Mouse (Mus musculus) myocyte (in vitro differentiated cells): ENCODE data around the gene Dusp12.

Experiments
- E2F4 ChIP-seq: IDR thresholded peaks from one replicate; pipeline ENCODE4 v1.6.1; 2011; ENCODE audit warnings: mild to moderate bottlenecking, control low read depth, moderate library complexity; ENCODE audit not compliant: insufficient read depth
- MAX ChIP-seq: IDR thresholded peaks from one replicate; pipeline ENCODE4 v1.6.1; 2011; ENCODE audit warnings: low read depth, mild to moderate bottlenecking, control low read depth
- MYOD1 ChIP-seq, 3 experiments: IDR thresholded peaks; one replicate each; pipeline ENCODE4 v1.6.1; 2011; ENCODE audit warnings: control low read depth in 2 of 3, low read depth in 2 of 3, mild to moderate bottlenecking in 2 of 3, moderate library complexity in 1 of 3; ENCODE audit not compliant: insufficient read length in 2 of 3, control insufficient read depth in 1 of 3
- MYOG ChIP-seq, 3 experiments: IDR thresholded peaks; one replicate each; pipeline ENCODE4 v1.6.1; 2011; ENCODE audit warnings: control low read depth in 2 of 3, low read depth in 2 of 3, mild to moderate bottlenecking in 2 of 3; ENCODE audit not compliant: insufficient read length in 2 of 3, control insufficient read depth in 1 of 3, insufficient read depth in 1 of 3
- POLR2A ChIP-seq: IDR thresholded peaks from one replicate; pipeline ENCODE4 v1.6.1; 2011; ENCODE audit warnings: low read depth, mild to moderate bottlenecking, control low read depth, moderate library complexity; ENCODE audit not compliant: insufficient read length
- POLR2AphosphoS2 ChIP-seq: IDR thresholded peaks from one replicate; pipeline ENCODE4 v1.6.1; 2011; ENCODE audit warnings: low read depth, control low read depth; ENCODE audit not compliant: insufficient read length
- REST ChIP-seq: IDR thresholded peaks from one replicate; pipeline ENCODE4 v1.6.1; 2011; ENCODE audit warnings: mild to moderate bottlenecking, control low read depth, moderate library complexity; ENCODE audit not compliant: insufficient read depth, insufficient read length
- TCF12 ChIP-seq: IDR thresholded peaks from one replicate; pipeline ENCODE4 v1.6.1; 2011; ENCODE audit warnings: mild to moderate bottlenecking, control low read depth; ENCODE audit not compliant: poor library complexity, insufficient read depth, severe bottlenecking
- USF1 ChIP-seq: IDR thresholded peaks from one replicate; pipeline ENCODE4 v1.6.1; 2011; ENCODE audit warnings: low read depth, mild to moderate bottlenecking, control low read depth, moderate library complexity

DNA sequence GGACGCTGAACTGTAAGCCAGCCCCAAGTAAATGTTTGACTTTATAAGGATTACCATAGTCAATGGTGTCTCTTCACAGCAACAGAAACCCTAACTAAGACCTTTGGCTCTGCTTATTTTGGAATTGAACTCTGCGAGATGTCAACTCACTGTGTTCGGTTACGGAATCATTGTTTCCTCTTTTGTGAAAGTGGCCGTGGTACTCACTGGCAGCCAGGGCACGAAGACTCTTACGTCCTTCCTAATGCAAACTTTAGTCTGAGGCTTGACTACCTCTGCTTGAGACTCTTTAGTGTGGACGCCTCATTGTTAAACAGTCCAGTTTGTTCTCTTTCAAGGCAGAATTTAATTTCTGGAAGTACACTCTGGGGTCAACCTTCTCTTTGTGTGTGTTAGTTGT is 34.0 kb upstream of the Dusp12 start:
- TF ChIP-seq POLR2A (no peak), USF1 (no peak), TCF12 (no peak), MYOD1 (IDR thresholded peaks at IDR 0.05; ENCODE audit: control insufficient read depth in 1 of 3, insufficient read length in 2 of 3, low read depth in 2 of 3) (no peak), MYOG (IDR thresholded peaks at IDR 0.05; ENCODE audit: control insufficient read depth in 1 of 3, insufficient read depth in 1 of 3, insufficient read length in 2 of 3, low read depth in 2 of 3) (no peak), MAX (no peak), POLR2AphosphoS2 (no peak), REST (no peak), E2F4 (no peak)
